Mouse (Mus musculus) C2C12 (cell line): ENCODE data around the gene Nsfl1c.

Experiments
- CEBPB ChIP-seq: IDR thresholded peaks from one replicate; pipeline ENCODE4 v1.6.1; 2011; ENCODE audit warnings: low read depth, mild to moderate bottlenecking, control low read depth, moderate library complexity
- CTCF ChIP-seq: IDR thresholded peaks from one replicate; pipeline ENCODE4 v1.5.1; 2011; ENCODE audit not compliant: control insufficient read depth, insufficient read depth, insufficient read length
- MYOD1 ChIP-seq: IDR thresholded peaks from one replicate; pipeline ENCODE4 v1.6.1; 2011; ENCODE audit warnings: low read depth; ENCODE audit not compliant: control insufficient read depth, insufficient read length
- USF1 ChIP-seq: IDR thresholded peaks from one replicate; pipeline ENCODE4 v1.6.1; 2011; ENCODE audit warnings: low read depth, mild to moderate bottlenecking, control low read depth, moderate library complexity

DNA sequence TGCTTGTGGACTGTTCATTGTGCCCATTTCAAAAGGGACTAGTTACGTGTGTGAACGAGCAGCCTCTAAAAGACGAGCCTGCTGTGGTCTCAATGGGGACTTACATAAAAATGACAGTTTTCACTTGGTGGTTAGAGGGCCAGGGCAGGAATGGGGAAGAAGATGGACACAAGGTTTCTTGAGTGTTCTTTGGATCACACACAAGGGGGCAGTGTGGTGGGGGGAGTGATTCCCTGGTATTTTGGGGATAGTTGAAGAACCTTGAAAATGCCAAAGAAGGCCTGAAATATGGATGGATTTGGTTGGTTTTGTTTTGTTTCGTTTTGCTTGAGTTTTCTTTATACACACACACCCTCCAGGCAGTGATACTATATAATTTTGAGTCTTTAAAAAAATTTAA, 10.2 kb downstream of the Nsfl1c start:
- no peak for TF ChIP-seq CEBPB
- TF ChIP-seq MYOD1 = no peak
- TF ChIP-seq CTCF = no peak
- TF ChIP-seq USF1 = no peak
